In the genomic region with DNA sequence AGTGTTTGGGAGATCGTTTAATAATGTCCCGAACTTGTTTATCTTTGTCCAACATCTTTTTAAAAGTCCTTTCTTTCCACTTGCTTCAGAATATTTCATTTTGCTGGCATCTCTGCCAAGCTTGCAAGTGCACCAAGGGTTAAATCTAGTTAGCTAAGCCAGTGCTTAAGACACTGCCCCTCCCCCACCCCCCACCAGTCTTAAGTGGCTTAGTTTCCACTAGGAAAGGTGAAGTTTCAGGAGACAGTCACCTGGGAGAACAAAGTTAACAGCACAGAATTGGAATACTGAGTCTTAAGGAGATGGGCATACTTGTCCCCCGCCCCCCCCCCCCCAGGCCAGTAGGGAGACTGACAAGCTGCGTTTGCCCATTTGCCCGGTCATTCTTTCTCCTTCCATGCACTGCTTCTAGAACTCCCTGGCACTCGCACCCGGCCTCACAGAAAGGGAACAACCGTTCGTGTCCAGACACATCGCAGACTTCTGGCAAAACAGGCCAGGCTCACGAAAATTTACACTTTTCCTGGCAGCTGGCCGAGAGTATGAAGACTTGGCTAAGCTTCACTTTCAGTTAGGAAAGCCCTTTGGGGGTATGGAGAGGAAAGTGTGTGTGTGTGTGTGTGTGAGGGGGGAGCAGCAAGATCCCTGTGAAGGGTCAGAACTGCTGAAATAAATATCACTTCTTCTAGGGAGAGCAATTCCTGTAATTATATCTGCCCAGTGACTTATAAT, we compare ENCODE assay signal across 9 mouse cellular contexts.
DNase-seq lines count a peak whose midpoint lies in the region; ATAC-seq and TF ChIP-seq lines count a peak whose summit lies in the region.
"Had no signal": no experiment of that assay in that cellular context is flagged by ENCODE, and none has a peak within 500 bp of the region (broad histone marks: within the 10 kb centered on the region; RNA-seq: fewer than 3 reads in every experiment).

No protein-coding gene starts in this region.

- DNase-seq in heart, adult 2 months: no peak
- peak; percentile 84 for DNase-seq in brain, embryonic 14.5 days (ENCODE audit: low read depth)
- DNase-seq in testis, postnatal 10 days (ENCODE audit: low spot score): no peak
- no peak for DNase-seq in T-cell, adult 2 months (ENCODE audit: low spot score)

- intact Hi-C loops in heart, adult 2 months (cut with DNase I): no loop called here

- no peak for TF ChIP-seq CTCF in heart, adult 2 months (IDR thresholded peaks at IDR 0.05)
- no peak for TF ChIP-seq CTCF in brain, embryonic 14.5 days (IDR thresholded peaks at IDR 0.05; ENCODE audit: borderline replicate concordance, extremely low read depth, insufficient read depth, insufficient read length)

- WGBS in heart, embryonic 12.5 days: 28% methylated on average over 12 of the region's 12 CpGs
- WGBS in heart, adult 2 months: 20% methylated on average over 11 of the region's 12 CpGs
- WGBS in limb, embryonic 15.5 days: 11% methylated on average over 12 of the region's 12 CpGs

- H3K27me3 ChIP-seq in heart, embryonic 12.5 days (replicated peaks): 0 out of 2 replicates have a peak, but pooled peaks cover 3% of the 10 kb centered on the region
- H3K27me3 ChIP-seq in heart, adult 2 months (ENCODE audit: control insufficient read depth, insufficient read depth, low read length): no peaks in the 10 kb centered on the region
- H3K27me3 ChIP-seq in limb, embryonic 15.5 days: no peaks in the 10 kb centered on the region

- no peak for TF ChIP-seq POLR2A in heart, adult 2 months (IDR thresholded peaks at IDR 0.05; ENCODE audit: insufficient read depth, low read depth, low read length)
- no peak for TF ChIP-seq POLR2A in brain, embryonic 14.5 days (IDR thresholded peaks at IDR 0.05; ENCODE audit: borderline replicate concordance, extremely low read depth, insufficient read depth, insufficient read length, poor library complexity, severe bottlenecking)

- no peak overlapping the region for H3K4me3 ChIP-seq in heart, embryonic 12.5 days
- no peak overlapping the region for H3K4me3 ChIP-seq in heart, adult 2 months
- no peak overlapping the region for H3K4me3 ChIP-seq in limb, embryonic 15.5 days

- TF ChIP-seq EP300 in heart, adult 2 months (IDR thresholded peaks at IDR 0.05; ENCODE audit: insufficient read depth, low read depth, low read length): no peak

- no peak overlapping the region for H3K27ac ChIP-seq in heart, embryonic 12.5 days (ENCODE audit: poor library complexity, severe bottlenecking)
- H3K27ac ChIP-seq in heart, adult 2 months: no peak overlapping the region
- H3K27ac ChIP-seq in limb, embryonic 15.5 days: peak overlapping the region; percentile 73
- H3K27ac ChIP-seq: macrophage had no signal

- peak overlapping the region; percentile 26 for H3K4me2 ChIP-seq in heart, embryonic 12.5 days
- peak overlapping the region; percentile 28 for H3K4me2 ChIP-seq in limb, embryonic 15.5 days

- peaks cover 21% of the 10 kb centered on the region for H3K4me1 ChIP-seq in heart, embryonic 12.5 days (replicated peaks)
- no peaks in the 10 kb centered on the region for H3K4me1 ChIP-seq in heart, adult 2 months (ENCODE audit: control insufficient read depth, insufficient read depth, low read length)
- peaks cover 38% of the 10 kb centered on the region for H3K4me1 ChIP-seq in limb, embryonic 15.5 days

- H3K9me3 ChIP-seq in heart, embryonic 12.5 days (replicated peaks): no peaks in the 10 kb centered on the region
- H3K9me3 ChIP-seq in limb, embryonic 15.5 days: no peaks in the 10 kb centered on the region

- peak; percentile 26; the same call in 1 of the 2 replicates for ATAC-seq in heart, embryonic 12.5 days (ENCODE audit: insufficient number of reproducible peaks, low FRiP score)
- peak; percentile 26 for ATAC-seq in granulocyte monocyte progenitor cell, adult 5-6 weeks (replicated peaks; ENCODE audit: poor library complexity, severe bottlenecking)
- peak; percentile 62 for ATAC-seq in limb, embryonic 15.5 days (ENCODE audit: insufficient number of reproducible peaks, low FRiP score, low TSS enrichment, low read depth)
- no peak for ATAC-seq in monocyte, adult 5-6 weeks (replicated peaks; ENCODE audit: insufficient number of reproducible peaks, low FRiP score, low TSS enrichment, poor library complexity, severe bottlenecking)

- no peaks in the 10 kb centered on the region for H3K36me3 ChIP-seq in heart, embryonic 12.5 days
- no peaks in the 10 kb centered on the region for H3K36me3 ChIP-seq in heart, adult 2 months (ENCODE audit: control insufficient read depth, insufficient read depth, low read length)
- no peaks in the 10 kb centered on the region for H3K36me3 ChIP-seq in limb, embryonic 15.5 days

- no peaks in the 10 kb centered on the region for H3K79me2 ChIP-seq in heart, adult 2 months (replicated peaks; ENCODE audit: control insufficient read depth, insufficient read depth, low read length)

- no peak overlapping the region for H3K9ac ChIP-seq in heart, embryonic 12.5 days
- no peak overlapping the region for H3K9ac ChIP-seq in heart, adult 2 months (ENCODE audit: low read depth, low read length)
- H3K9ac ChIP-seq in limb, embryonic 15.5 days: no peak overlapping the region
